Mouse (Mus musculus) MEL (cell line): ENCODE measurements around the gene Kiss1r.

Source experiments
- CHD2 ChIP-seq: IDR thresholded peaks from 2 replicates; pipeline ENCODE4 v1.6.1; 2011; ENCODE audit warnings: low read length, improper control_type of control experiment
- CTCF ChIP-seq, 3 experiments: IDR thresholded peaks in 2 of 3; conservative IDR thresholded peaks in 1 of 3; 2 replicates each; pipeline ENCODE4 v1.5.1; 2011 to 2012; ENCODE audit warnings: low read length in 3 of 3, low read depth in 2 of 3, mild to moderate bottlenecking in 2 of 3, improper control_type of control experiment in 1 of 3, inconsistent platforms in 1 of 3, mixed read lengths in 1 of 3, moderate library complexity in 1 of 3; ENCODE audit not compliant: control insufficient read depth in 1 of 3, insufficient read depth in 1 of 3, poor library complexity in 1 of 3, severe bottlenecking in 1 of 3
- E2F4 ChIP-seq: IDR thresholded peaks from 2 replicates; pipeline ENCODE4 v1.6.1; 2011; ENCODE audit warnings: low read depth, low read length, improper control_type of control experiment, borderline replicate concordance
- GABPA ChIP-seq: IDR thresholded peaks from 2 replicates; pipeline ENCODE4 v1.6.1; 2012; ENCODE audit warnings: low read depth, mild to moderate bottlenecking, inconsistent platforms, low read length, improper control_type of control experiment, moderate library complexity
- KAT2A ChIP-seq: conservative IDR thresholded peaks from 2 replicates; pipeline ENCODE4 v1.6.1; 2012; ENCODE audit warnings: low read depth, low read length, improper control_type of control experiment, inconsistent platforms
- MAFK ChIP-seq: IDR thresholded peaks from 2 replicates; pipeline ENCODE4 v1.6.1; 2011; ENCODE audit warnings: low read depth, mild to moderate bottlenecking, low read length, improper control_type of control experiment, borderline replicate concordance
- SMC3 ChIP-seq: IDR thresholded peaks from 2 replicates; pipeline ENCODE4 v1.6.1; 2011; ENCODE audit warnings: low read depth, low read length, improper control_type of control experiment
- TCF12 ChIP-seq: IDR thresholded peaks from 2 replicates; pipeline ENCODE4 v1.6.1; 2014; ENCODE audit warnings: low read depth, mild to moderate bottlenecking, inconsistent platforms, low read length, improper control_type of control experiment, moderate library complexity
- USF1 ChIP-seq: IDR thresholded peaks from 2 replicates; pipeline ENCODE4 v1.6.1; 2014; ENCODE audit warnings: low read depth, mild to moderate bottlenecking, inconsistent platforms, low read length, improper control_type of control experiment, moderate library complexity

GRCm38 (mm10) chr10:79970415-79971182 is 53.8 kb downstream of the Kiss1r start, which contains the start of gene Grin3b:
- TF ChIP-seq TCF12 = no peak
- no peak for TF ChIP-seq USF1
- no peak for TF ChIP-seq KAT2A
- no peak for TF ChIP-seq GABPA
- no peak for TF ChIP-seq E2F4
- no peak for TF ChIP-seq CTCF (IDR thresholded peaks at IDR 0.05 in 2 of 3, conservative IDR thresholded peaks at IDR 0.05 in 1 of 3; ENCODE audit: control insufficient read depth in 1 of 3, insufficient read depth in 1 of 3, low read depth in 2 of 3, low read length in 3 of 3, poor library complexity in 1 of 3, severe bottlenecking in 1 of 3)
- TF ChIP-seq CHD2 = no peak
- no peak for TF ChIP-seq MAFK
- no peak for TF ChIP-seq SMC3
